Mouse (Mus musculus): ENCODE results near the gene Trim25. TPM values are rescaled to one million over a fixed set of nuclear protein-coding genes. Genes with fewer than 3 reads are reported as not detected.
A peak's percentile ranks its signal among the peaks of the same experiment; 100 is the strongest.

The Trim25 gene
- 1 to 10 TPM; 3.2 to 4.8 TPM for total RNA-seq (2021)
- long read RNA-seq, experiment 1, partial matches to known transcripts, result 0 of 1 reads
- long read RNA-seq, experiment 1, other reads (novel, unspliced or antisense), result 1 of 1 reads
- long read RNA-seq, experiment 2, partial matches to known transcripts, result 0 of 1 reads
- long read RNA-seq, experiment 2, other reads (novel, unspliced or antisense), result 1 of 1 reads

DNA sequence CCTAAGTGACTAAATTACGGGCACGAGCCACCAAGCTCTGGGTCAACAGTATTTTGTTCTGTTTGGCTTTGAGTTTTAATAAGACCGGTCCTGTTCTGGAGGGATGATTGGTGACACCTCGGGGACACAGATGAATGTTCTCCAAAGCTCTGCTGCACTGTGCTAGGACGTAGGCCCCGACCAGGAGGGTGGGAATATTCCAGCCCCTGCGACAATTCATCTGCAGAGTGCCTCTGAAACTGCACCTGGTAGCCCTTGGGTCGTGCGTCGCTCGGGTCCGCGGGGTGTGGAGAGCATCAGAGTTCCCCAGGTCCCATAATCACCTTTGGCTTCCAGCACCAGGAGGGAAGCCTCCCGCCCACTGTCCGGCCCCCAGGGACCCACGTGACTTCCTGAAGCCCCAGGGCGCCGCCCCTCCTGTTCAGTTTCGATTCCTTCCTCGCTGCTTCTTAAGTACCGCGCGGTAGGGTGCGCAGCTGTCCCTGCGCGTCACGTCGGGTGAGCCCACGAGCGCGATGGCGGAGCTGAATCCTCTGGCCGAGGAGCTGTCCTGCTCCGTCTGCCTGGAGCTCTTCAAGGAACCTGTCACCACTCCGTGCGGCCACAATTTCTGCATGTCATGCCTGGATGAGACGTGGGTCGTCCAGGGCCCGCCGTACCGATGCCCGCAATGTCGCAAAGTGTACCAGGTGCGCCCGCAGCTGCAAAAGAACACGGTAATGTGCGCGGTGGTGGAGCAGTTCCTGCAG, at the start of gene Trim25:
TSS of gene Trim25 (plus strand) at position 403 of the 749 bp plus-strand sequence.
- DNase-seq (ENCODE audit: low spot score in 2 of 2), result peak; percentile 49 to 61
- intact Hi-C loops (cut with DNase I), result loop anchor here (5.0 kb wide), 1 partner anchor 38 kb away; no protein-coding TSS in a partner anchor

- intact Hi-C loops (cut with DNase I), result loop anchor here (5.0 kb wide), 1 partner anchor 83 kb away; no protein-coding TSS in a partner anchor
Observed at GRCm38 (mm10) chr11:88949802-88950639, 49.2 kb upstream of the Trim25 start.

GRCm38 (mm10) chr11:88950640-88951250, 48.4 kb upstream of the Trim25 start:
- intact Hi-C loops (cut with DNase I), result loop anchor here (5.0 kb wide), 1 partner anchor 83 kb away; no protein-coding TSS in a partner anchor

More at GRCm38 (mm10) chr11:88949802-88950639, 49.2 kb upstream of the Trim25 start:
- DNase-seq (ENCODE audit: low spot score in 2 of 2), result no peak

DNA sequence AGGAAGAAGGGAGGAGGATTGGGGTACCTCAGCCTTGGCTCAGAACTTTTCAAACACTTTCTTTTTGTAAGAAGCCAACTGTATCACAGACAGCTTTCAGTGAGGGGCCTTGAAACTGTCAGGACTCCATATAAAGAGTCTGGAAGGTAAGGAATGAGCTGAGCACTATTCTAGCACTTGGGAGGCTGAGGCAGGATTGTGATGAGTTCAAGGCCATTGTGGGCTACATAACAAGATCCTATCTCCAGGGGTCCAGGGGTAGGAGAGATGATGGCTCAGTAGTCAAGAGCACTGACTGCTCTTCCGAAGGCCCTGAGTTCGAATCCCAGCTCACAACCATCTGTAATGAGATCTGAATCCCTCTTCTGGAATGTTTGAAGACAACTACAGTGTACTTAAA, 47.6 kb upstream of the Trim25 start:
- DNase-seq (ENCODE audit: low spot score in 2 of 2), result no peak
- intact Hi-C loops (cut with DNase I), result loop anchor here (5.0 kb wide), 1 partner anchor 84 kb away; no protein-coding TSS in a partner anchor

More at GRCm38 (mm10) chr11:88950640-88951250, 48.4 kb upstream of the Trim25 start:
- no peak for DNase-seq (ENCODE audit: low spot score in 2 of 2)

DNA sequence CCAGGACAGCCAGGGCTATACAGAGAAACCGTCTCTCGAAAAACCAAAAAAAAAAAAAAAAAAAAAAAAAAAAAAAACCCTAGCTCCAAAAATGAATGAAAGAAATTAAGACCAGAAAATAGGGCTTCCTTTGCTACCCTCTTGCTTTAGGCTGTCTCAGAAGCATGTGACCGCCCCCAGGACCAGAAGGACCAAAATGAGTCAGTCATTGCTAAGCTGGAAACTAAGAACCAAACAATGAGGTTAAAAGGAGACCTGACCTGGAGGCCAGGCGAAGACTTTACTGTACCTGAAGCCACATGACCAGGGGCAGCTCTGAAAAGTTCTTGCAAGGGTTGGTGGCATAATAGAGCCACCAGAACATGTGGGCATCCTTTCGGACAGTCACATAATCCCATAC, 47.1 kb upstream of the Trim25 start:
- DNase-seq (ENCODE audit: low spot score in 2 of 2), result no peak
- intact Hi-C loops (cut with DNase I), result loop anchor here (5.0 kb wide), 1 partner anchor 85 kb away; no protein-coding TSS in a partner anchor

DNA sequence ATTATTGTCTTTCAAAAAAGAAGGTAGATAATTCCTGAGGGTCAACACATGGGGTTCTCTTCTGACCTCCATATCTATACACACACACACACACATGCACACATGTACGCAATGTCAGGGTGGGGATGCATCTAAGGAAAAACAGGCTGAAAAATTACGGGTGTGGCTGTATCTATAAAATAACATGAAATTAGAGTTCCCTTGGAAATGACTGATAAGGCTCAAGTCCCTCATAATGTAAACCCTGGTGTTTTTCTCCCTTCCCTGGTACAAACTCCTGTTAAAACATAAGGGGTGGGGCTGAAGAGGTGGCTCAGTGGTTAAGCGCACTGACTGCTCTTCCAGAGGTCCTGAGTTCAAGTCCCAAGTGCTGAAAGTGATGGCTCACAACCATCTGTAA, 45.6 kb upstream of the Trim25 start:
- DNase-seq (ENCODE audit: low spot score in 2 of 2), result no peak
- intact Hi-C loops (cut with DNase I), result loop anchor here (5.0 kb wide), 1 partner anchor 86 kb away; no protein-coding TSS in a partner anchor

DNA sequence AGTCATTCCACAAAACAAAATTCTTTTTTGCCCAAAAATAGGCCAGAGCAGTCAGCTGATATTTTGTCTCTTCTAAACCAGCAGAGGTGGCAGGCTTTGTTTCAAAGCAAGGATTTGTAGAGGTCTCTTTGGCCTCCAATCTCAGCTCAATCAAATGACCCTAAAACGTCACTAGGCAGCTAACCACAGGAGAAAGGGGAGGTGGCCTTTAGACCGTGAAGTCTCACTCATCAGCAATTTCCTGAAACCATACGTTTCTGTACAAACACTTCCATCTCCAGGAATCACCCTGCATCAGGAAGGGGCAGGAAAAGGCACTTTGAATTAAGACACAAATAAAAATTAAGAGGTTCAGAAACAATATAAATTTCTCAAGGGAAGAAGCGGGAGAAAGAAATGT, 44.4 kb upstream of the Trim25 start:
- peak in 1 of 2 experiments; percentile 15 for DNase-seq (ENCODE audit: low spot score in 2 of 2)
- intact Hi-C loops (cut with DNase I), result loop anchor here (5.0 kb wide), 3 partner anchors 88 to 988 kb away; no protein-coding TSS in a partner anchor

DNA sequence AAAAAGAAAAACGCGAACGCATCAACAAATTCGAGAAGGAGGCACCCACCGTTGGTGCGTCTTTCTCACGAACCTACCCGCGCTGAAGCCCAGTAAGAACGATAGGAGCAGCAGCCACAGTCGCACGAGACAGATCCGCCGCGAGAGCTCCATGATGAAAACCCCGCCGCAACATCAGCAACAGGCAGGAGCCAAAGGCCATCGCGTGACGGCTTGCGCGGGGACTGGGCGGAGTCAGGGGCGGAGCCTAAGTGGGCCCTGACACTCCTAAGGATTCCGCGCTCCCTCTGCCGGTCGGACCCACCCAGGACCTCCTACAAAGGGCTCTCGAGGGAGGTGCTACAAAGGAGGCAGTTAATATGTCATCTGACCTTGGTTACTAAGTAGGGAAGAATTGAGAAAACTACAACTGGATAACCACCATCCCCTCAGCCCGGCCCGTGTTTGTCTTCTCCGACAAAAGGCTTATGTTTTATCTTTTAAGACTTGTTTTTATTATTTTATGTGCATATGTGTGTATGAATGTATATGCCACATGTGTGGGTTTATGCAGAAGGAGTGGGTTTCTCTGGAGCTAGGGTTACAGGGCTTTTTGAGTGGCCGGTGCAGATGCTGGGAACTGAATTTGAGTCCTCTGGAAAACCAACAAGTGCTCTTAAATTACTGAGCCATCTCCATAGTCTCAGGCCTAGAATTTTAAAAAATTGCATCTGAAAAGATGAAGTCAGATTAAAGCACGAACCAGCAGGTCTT, 43.8 kb upstream of the Trim25 start, which contains the start of gene Scpep1:
TSS of gene Scpep1 (minus strand) at position 249 of the 753 bp plus-strand sequence.
- intact Hi-C loops (cut with DNase I), result loop anchor here (5.0 kb wide), 2 partner anchors 108 to 988 kb away; no protein-coding TSS in a partner anchor
- peak; percentile 95 to 96 for DNase-seq (ENCODE audit: low spot score in 2 of 2)

GRCm38 (mm10) chr11:88958851-88959250, 40.3 kb upstream of the Trim25 start:
- intact Hi-C loops (cut with DNase I), result loop anchor here (5.0 kb wide), 2 partner anchors 112 to 992 kb away; no protein-coding TSS in a partner anchor
- no peak for DNase-seq (ENCODE audit: low spot score in 2 of 2)

DNA sequence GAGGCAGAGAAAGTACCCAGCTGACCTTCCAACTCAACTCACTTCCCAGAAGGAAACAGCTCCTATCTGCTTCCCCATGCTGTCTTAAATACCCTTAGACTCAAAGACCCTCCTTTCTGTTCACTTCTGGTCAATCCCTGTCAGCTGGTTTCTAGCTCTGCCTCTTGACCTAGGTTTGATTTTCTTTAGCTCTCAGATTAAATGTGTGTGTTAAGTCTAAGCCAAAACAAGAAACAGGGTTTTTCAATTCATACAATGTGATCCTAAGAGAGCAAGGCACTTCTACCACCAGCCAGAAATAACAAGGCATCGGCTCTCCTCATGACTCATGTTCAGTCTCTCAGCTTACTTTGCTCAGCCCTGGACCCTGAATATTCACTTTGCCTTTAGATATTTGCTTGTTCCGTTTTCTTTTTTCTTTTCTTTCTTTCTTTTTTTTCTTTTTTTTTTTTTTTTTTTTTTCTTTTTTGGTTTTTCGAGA, 32.3 kb upstream of the Trim25 start, which contains the start of gene Elobl:
TSS of gene Elobl (minus strand) at position 51 of the 481 bp plus-strand sequence.
- DNase-seq (ENCODE audit: low spot score in 2 of 2), result no peak
- intact Hi-C loops (cut with DNase I), result no loop called here

- DNase-seq (ENCODE audit: low spot score in 2 of 2), result peak in 1 of 2 experiments; percentile 28
- intact Hi-C loops (cut with DNase I), result loop anchor here (5.0 kb wide), 1 partner anchor 63 kb away; no protein-coding TSS in a partner anchor
Observed at GRCm38 (mm10) chr11:88970202-88970732, 28.9 kb upstream of the Trim25 start, which contains the start of gene Coil. Gene Coil (plus strand): TSS chr11:88970252.

DNA sequence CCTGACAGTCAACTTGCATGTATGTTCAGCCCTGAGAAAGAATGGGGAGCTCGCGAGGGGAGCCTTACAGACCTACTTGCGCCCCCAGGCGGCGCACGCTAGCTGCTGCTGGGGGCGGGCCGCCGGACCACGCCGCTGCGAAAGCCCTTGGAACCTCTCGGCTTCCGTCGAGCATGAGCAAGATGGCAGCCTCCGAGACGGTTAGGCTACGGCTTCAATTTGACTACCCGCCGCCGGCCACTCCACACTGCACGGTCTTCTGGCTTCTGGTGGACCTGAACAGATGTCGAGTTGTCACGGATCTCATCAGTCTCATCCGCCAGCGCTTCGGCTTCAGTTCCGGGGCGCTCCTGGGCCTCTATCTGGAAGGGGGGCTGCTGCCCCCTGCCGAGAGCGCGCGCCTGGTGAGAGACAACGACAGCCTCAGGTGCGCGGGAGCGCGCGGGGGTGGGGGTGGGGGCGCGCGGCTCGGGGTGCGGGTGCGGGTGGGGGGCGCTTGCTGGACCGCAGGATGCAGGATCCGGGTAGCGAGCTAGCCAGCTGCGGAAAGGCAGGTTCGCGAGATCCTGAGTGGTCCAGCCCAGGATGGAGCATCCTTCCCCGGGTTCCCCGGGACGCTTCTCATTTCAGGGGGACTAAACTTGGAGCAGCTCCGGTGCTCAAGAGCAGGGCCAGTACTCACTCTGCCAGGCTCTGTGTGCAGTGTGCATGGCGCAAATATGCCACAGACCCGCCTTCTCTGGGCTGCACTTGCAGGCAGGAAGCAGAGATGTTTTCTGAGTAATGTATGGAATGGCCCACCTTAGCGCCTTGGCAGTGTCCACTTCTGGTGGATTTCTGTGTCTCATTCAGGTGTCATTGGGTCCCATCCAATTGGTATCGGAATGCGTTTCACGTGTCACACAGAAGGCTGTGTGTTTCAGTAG, 25.1 kb upstream of the Trim25 start:
- DNase-seq (ENCODE audit: low spot score in 2 of 2), result peak; percentile 96
- intact Hi-C loops (cut with DNase I), result loop anchor here (5.0 kb wide), 1 partner anchor 67 kb away; no protein-coding TSS in a partner anchor

- no peak for DNase-seq (ENCODE audit: low spot score in 2 of 2)
- intact Hi-C loops (cut with DNase I), result no loop called here
Observed at GRCm38 (mm10) chr11:88976320-88976719, 22.9 kb upstream of the Trim25 start.

DNA sequence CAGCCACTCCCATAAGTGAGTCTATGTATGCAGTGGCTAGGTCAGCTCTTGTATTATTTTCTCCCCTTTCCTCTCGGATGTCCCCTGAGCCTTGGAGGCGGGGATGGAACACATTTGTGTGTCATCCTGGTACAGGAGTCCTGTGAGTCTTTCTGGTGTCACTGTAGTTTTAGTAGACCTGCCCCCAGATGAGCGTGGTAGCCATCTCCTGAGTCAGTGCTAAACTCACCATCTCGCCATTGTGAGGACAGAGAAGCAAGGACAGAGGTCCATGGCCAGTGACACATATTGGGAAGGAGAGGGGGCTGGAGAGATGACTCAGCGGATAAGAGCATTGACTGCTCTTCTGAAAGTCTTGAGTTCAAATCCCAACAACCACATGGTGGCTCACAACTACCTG, 22.0 kb upstream of the Trim25 start:
- no peak for DNase-seq (ENCODE audit: low spot score in 2 of 2)
- intact Hi-C loops (cut with DNase I), result no loop called here

DNA sequence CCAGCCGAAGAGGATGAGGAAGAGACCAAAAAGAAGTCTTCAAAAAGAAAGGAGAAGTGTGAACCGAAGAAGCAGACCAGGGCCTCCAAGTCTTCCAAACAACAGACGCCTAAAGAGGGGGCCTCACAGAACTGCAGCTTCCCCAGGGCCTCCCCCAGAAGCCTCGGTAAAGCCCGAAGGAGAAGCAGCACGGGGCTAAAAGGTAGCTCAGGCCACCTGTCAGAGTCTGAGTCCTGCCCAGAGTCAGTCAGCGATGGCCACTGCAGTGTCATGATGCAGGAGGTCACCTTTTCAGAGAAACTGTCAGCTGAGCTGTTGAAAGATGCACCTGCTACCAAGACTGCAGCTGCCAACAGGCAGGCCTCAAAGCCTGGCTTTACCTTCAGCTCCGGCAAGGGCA, 17.8 kb upstream of the Trim25 start:
- DNase-seq (ENCODE audit: low spot score in 2 of 2), result no peak
- intact Hi-C loops (cut with DNase I), result no loop called here

DNA sequence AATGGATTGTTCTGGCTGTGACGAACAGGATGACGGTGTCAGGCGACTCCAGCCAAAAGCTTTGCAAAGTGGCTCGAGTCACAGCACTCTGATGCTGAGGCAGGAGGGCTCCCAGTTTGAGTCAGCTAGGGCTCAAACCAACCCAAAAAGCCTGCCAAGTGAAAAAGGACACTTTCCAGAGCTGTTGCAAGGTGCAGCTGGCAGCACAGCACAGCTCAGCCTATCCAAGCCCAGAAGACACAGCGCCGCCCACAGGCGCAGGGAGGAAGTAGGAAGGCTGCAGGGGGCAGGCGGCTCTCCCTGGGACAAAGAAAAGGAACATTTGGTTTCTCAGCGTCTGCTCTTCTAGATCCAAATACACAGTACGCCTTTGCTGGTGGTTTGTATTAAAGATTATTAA, 12.6 kb upstream of the Trim25 start:
- DNase-seq (ENCODE audit: low spot score in 2 of 2), result no peak
- intact Hi-C loops (cut with DNase I), result no loop called here
